Mouse (Mus musculus): Measurements from ENCODE around the gene Dus2. TPM values are rescaled to one million over a fixed set of nuclear protein-coding genes. Genes with fewer than 3 reads are reported as not detected.

Dus2 gene
- total RNA-seq, 2 experiments from 2014 or later: 18.2 to 18.8 TPM

DNA sequence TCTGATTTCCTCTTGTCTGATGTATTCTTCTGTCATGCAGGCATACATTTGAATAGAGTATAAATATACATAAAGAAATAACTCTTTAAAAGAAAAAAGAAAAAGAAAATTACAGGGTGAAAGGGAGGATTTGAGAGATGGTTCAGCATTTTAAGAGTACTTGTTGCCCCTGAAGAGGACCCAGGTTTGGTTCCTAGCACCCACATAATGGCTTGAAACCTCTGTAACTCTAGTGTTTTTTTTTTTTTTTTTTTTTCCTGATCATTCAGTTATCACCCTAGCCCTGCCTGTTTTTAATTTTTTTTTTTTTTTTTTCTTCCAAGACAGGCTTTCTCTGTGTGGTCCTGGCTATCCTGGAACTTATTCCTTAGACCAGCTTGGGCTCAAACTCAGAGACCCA, 81.0 kb downstream of the Dus2 start:
- no peak for DNase-seq (ENCODE audit: extremely low spot score in 1 of 2, low spot score in 1 of 2)

- DNase-seq (ENCODE audit: extremely low spot score in 1 of 2, low spot score in 1 of 2): no peak
Observed at GRCm38 (mm10) chr8:106074236-106074635, 83.1 kb downstream of the Dus2 start.

DNA sequence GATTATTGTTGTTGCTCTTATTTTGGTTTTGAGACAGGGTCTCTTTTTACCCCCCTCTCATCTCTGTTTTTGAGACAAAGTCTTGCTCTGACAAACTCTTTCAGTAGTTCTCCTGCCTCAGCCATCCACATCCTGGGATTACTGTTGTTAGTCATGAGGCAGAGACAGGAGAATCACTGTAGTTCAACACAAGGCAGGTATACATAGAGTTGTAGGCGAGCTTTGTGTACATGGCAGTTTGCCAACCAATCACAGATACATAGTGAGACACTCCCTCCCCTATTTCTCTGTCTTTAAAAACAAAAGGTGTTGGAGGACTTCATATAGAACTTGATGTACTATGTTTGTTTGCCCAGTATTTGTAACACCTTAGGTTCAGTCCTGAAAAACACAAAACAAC, 83.5 kb downstream of the Dus2 start:
- DNase-seq (ENCODE audit: extremely low spot score in 1 of 2, low spot score in 1 of 2): no peak

GRCm38 (mm10) chr8:106075161-106075862, 84.2 kb downstream of the Dus2 start:
- DNase-seq (ENCODE audit: extremely low spot score in 1 of 2, low spot score in 1 of 2): peak in 1 of 2 experiments; percentile 33

- no peak for DNase-seq (ENCODE audit: extremely low spot score in 1 of 2, low spot score in 1 of 2)
Observed at GRCm38 (mm10) chr8:106075863-106076174, 84.7 kb downstream of the Dus2 start.

GRCm38 (mm10) chr8:106076612-106077011, 85.5 kb downstream of the Dus2 start:
- no peak for DNase-seq (ENCODE audit: extremely low spot score in 1 of 2, low spot score in 1 of 2)

- DNase-seq (ENCODE audit: extremely low spot score in 1 of 2, low spot score in 1 of 2): no peak
Observed at GRCm38 (mm10) chr8:106077452-106078067, 86.4 kb downstream of the Dus2 start.

GRCm38 (mm10) chr8:106102321-106102720, 111.2 kb downstream of the Dus2 start:
- no peak for DNase-seq (ENCODE audit: extremely low spot score in 1 of 2, low spot score in 1 of 2)

Small RNAs within 50 kb of the gene (microRNA-seq; reads per million reads assigned to microRNA genes)
- gene Mir7074: 0 reads per million in 2 experiments

Other genes starting within 250 kb of the Dus2 start
- 10 to 100 TPM; 19.2 to 23.1 TPM for gene Gfod2, start 232.7 kb upstream of the Dus2 start, total RNA-seq (2021)
- gene Ranbp10, start 164.0 kb upstream of the Dus2 start, total RNA-seq (2021): 10 to 100 TPM; 24.3 to 26.6 TPM
- under 1 TPM; 0.15 to 0.31 TPM for gene Tsnaxip1, start 163.6 kb upstream of the Dus2 start, total RNA-seq (2021)
- 10 to 100 TPM; 13.4 to 15.4 TPM for gene Cenpt, start 138.1 kb upstream of the Dus2 start, total RNA-seq (2021)
- gene Thap11, start 136.2 kb upstream of the Dus2 start, total RNA-seq (2021): 10 to 100 TPM; 38.2 to 44.4 TPM
- gene Nutf2, start 130.8 kb upstream of the Dus2 start, total RNA-seq (2021): 10 to 100 TPM; 27.6 to 34.9 TPM
- gene Edc4, start 110.5 kb upstream of the Dus2 start, total RNA-seq (2021): 10 to 100 TPM; 59.9 to 72.4 TPM
- 1 to 10 TPM in 1 of 2 experiments, under 1 TPM in 1; 0.99 to 1.1 TPM for gene Nrn1l, start 97.8 kb upstream of the Dus2 start, total RNA-seq (2021)
- 1 to 10 TPM; 7.7 to 8.9 TPM for gene Pskh1, start 90.9 kb upstream of the Dus2 start, total RNA-seq (2021)
- 1 to 10 TPM in 1 of 2 experiments, under 1 TPM in 1; 0.76 to 1.6 TPM for gene Ctrl, start 57.5 kb upstream of the Dus2 start, total RNA-seq (2021)
- gene Psmb10, start 52.9 kb upstream of the Dus2 start, total RNA-seq (2021): 10 to 100 TPM; 58.6 to 70.6 TPM
- 10 to 100 TPM; 44.9 to 49.5 TPM for gene Lcat, start 48.0 kb upstream of the Dus2 start, total RNA-seq (2021)
- 10 to 100 TPM; 23.0 to 25.7 TPM for gene Slc12a4, start 25.2 kb upstream of the Dus2 start, total RNA-seq (2021)
- not detected for gene Dpep3, start 11.9 kb upstream of the Dus2 start, total RNA-seq (2021)
- not detected for gene Dpep2nb, start 14.6 kb downstream of the Dus2 start, total RNA-seq (2021)
- 10 to 100 TPM; 13.9 TPM for gene Ddx28, start 20.5 kb downstream of the Dus2 start, total RNA-seq (2021)
- gene Nfatc3, start 67.5 kb downstream of the Dus2 start, total RNA-seq (2021): 10 to 100 TPM in 1 of 2 experiments, 1 to 10 TPM in 1; 9.6 to 13.2 TPM
- under 1 TPM in 1 of 2 experiments, not detected in 1; 0.07 TPM for gene Esrp2, start 145.6 kb downstream of the Dus2 start, total RNA-seq (2021)
- 10 to 100 TPM; 19.4 to 23.1 TPM for gene Pla2g15, start 159.1 kb downstream of the Dus2 start, total RNA-seq (2021)
- gene Slc7a6, start 177.5 kb downstream of the Dus2 start, total RNA-seq (2021): 10 to 100 TPM; 19.8 to 24.9 TPM
- gene Slc7a6os, start 219.6 kb downstream of the Dus2 start, total RNA-seq (2021): 10 to 100 TPM; 24.6 to 27.4 TPM
- gene Prmt7, start 219.6 kb downstream of the Dus2 start, total RNA-seq (2021): 10 to 100 TPM; 33.1 to 34.2 TPM